Mouse (Mus musculus): ENCODE measurements around the gene Zscan4e.
"Not testable (repeated sequence)": the region's sequence is repeated elsewhere in the genome, so short reads cannot be mapped to it uniquely, and the experiment has no call there.

Zscan4e gene

GRCm38 (mm10) chr7:11310582-11310981 lies at the start of gene Zscan4e:
Gene Zscan4e (minus strand): TSS chr7:11310682.
- not testable (repeated sequence) for DNase-seq (ENCODE audit: low read depth, low spot score)

All from retina, adult 2 months (tissue).